Mouse (Mus musculus): ENCODE data around the gene Mtmr6.

- no peak for TF ChIP-seq MAX (IDR thresholded peaks at IDR 0.05; ENCODE audit: low read depth)
- TF ChIP-seq POLR2A (IDR thresholded peaks at IDR 0.05; ENCODE audit: insufficient read length, low read depth) = no peak
- TF ChIP-seq USF1 (IDR thresholded peaks at IDR 0.05; ENCODE audit: low read depth) = no peak
- TF ChIP-seq E2F4 (IDR thresholded peaks at IDR 0.05; ENCODE audit: insufficient read depth) = no peak
Measured at GRCm38 (mm10) chr14:60257101-60257500, 7.9 kb upstream of the Mtmr6 start.
